ENCODE assay signal across 11 mouse cellular contexts in genomic region chr11:32118844-32119629, GRCm38 (mm10).
A peak's percentile ranks its signal among the peaks of the same experiment; 100 is the strongest.
DNase-seq lines count a peak whose midpoint lies in the region; ATAC-seq lines count a peak whose summit lies in the region.
"Had no signal": no experiment of that assay in that cellular context is flagged by ENCODE, and none has a peak within 500 bp of the region (broad histone marks: within the 10 kb centered on the region; RNA-seq: fewer than 3 reads in every experiment).

No protein-coding gene starts in this region.

- 45% methylated on average over 14 of the region's 14 CpGs for WGBS in forebrain, embryonic 10.5 days
- WGBS in kidney, embryonic 16.5 days, result 24% methylated on average over 14 of the region's 14 CpGs
- 13% methylated on average over 14 of the region's 14 CpGs for WGBS in neural tube, embryonic 12.5 days

- peak overlapping the region; percentile 32 for H3K27ac ChIP-seq in forebrain, embryonic 10.5 days
- 0 out of 2 replicates have a peak overlapping the region, but pooled peaks have one; percentile 7 for H3K27ac ChIP-seq in kidney, embryonic 16.5 days (ENCODE audit: low read length)
- peak overlapping the region; percentile 67 for H3K27ac ChIP-seq in neural tube, embryonic 12.5 days

- H3K9ac ChIP-seq in kidney, embryonic 16.5 days (replicated peaks; ENCODE audit: low read length), result no peak overlapping the region
- H3K9ac ChIP-seq in neural tube, embryonic 12.5 days, result no peak overlapping the region
- H3K9ac ChIP-seq: heart, embryonic 12.5 days had no signal

- no peak overlapping the region for H3K4me3 ChIP-seq in forebrain, embryonic 10.5 days
- no peak overlapping the region for H3K4me3 ChIP-seq in kidney, embryonic 16.5 days (ENCODE audit: low read length)
- no peak overlapping the region for H3K4me3 ChIP-seq in neural tube, embryonic 12.5 days
- H3K4me3 ChIP-seq: heart, embryonic 12.5 days had no signal

- peaks cover 7% of the 10 kb centered on the region for H3K36me3 ChIP-seq in forebrain, embryonic 10.5 days (replicated peaks)
- H3K36me3 ChIP-seq in kidney, embryonic 16.5 days (ENCODE audit: insufficient read depth, low read length), result no peaks in the 10 kb centered on the region
- no peaks in the 10 kb centered on the region for H3K36me3 ChIP-seq in neural tube, embryonic 12.5 days
- H3K36me3 ChIP-seq: heart, embryonic 12.5 days had no signal

- peak; percentile 70 for ATAC-seq in frontal cortex, adult (ENCODE audit: low TSS enrichment)
- ATAC-seq in kidney, embryonic 16.5 days (ENCODE audit: low FRiP score, low TSS enrichment), result peak; percentile 43; the same call in 1 of the 2 replicates
- ATAC-seq in neural tube, embryonic 12.5 days (ENCODE audit: low FRiP score, low read depth), result peak; percentile 93
- no peak for ATAC-seq in monocyte, adult 5-6 weeks (replicated peaks; ENCODE audit: insufficient number of reproducible peaks, low FRiP score, low TSS enrichment, poor library complexity, severe bottlenecking)
- ATAC-seq in erythroblast, adult 5-6 weeks (replicated peaks; ENCODE audit: low FRiP score, poor library complexity, severe bottlenecking), result no peak

- peaks cover 31% of the 10 kb centered on the region for H3K4me1 ChIP-seq in forebrain, embryonic 10.5 days
- H3K4me1 ChIP-seq in kidney, embryonic 16.5 days (ENCODE audit: insufficient read depth, low read length), result peaks cover 16% of the 10 kb centered on the region
- H3K4me1 ChIP-seq in neural tube, embryonic 12.5 days, result peaks cover 28% of the 10 kb centered on the region

- H3K27me3 ChIP-seq in forebrain, embryonic 10.5 days (ENCODE audit: poor library complexity, severe bottlenecking), result peaks cover 45% of the 10 kb centered on the region
- H3K27me3 ChIP-seq in kidney, embryonic 16.5 days (ENCODE audit: insufficient read depth, low read length), result no peaks in the 10 kb centered on the region
- no peaks in the 10 kb centered on the region for H3K27me3 ChIP-seq in neural tube, embryonic 12.5 days (replicated peaks)

- H3K9me3 ChIP-seq in forebrain, embryonic 10.5 days, result peaks cover 19% of the 10 kb centered on the region
- peaks cover 5% of the 10 kb centered on the region; the same call in 1 of the 2 replicates for H3K9me3 ChIP-seq in kidney, embryonic 16.5 days (ENCODE audit: low read length)
- H3K9me3 ChIP-seq in neural tube, embryonic 12.5 days, result no peaks in the 10 kb centered on the region

- H3K4me2 ChIP-seq in kidney, embryonic 16.5 days (replicated peaks; ENCODE audit: low read depth, low read length), result no peak overlapping the region
- peak overlapping the region; percentile 23 for H3K4me2 ChIP-seq in neural tube, embryonic 12.5 days (replicated peaks)
- H3K4me2 ChIP-seq: heart, embryonic 12.5 days; liver, embryonic 11.5 days had no signal

- no peak for DNase-seq in frontal cortex, postnatal 25 days (ENCODE audit: low spot score in 2 of 2)
- peak; percentile 37 for DNase-seq in forebrain, embryonic 10.5 days (ENCODE audit: extremely low spot score, low spot score)
- no peak for DNase-seq in ovary, adult 18-20 months (ENCODE audit: low spot score)
- DNase-seq: cerebellum, adult 9-10 months had no signal

Comparison
In these comparisons a context has a peak if more than half of its experiments do, and no peak if none do; other contexts are left out.
1. ATAC-seq: peak in frontal cortex, adult (single experiment), kidney, embryonic 16.5 days (single experiment) and neural tube, embryonic 12.5 days (single experiment); none in monocyte, adult 5-6 weeks (single experiment) and erythroblast, adult 5-6 weeks (single experiment).
2. H3K27ac ChIP-seq: peak in every context shown above with its lines; median percentile 67 in neural tube, embryonic 12.5 days; 32 in forebrain, embryonic 10.5 days; 7 in kidney, embryonic 16.5 days.